Mouse (Mus musculus) ovary, adult 10 weeks (tissue): ENCODE results near the gene Ppfia2. TPM values are rescaled to one million over a fixed set of nuclear protein-coding genes. Genes with fewer than 3 reads are reported as not detected.

Experiments
- polyA plus RNA-seq: library from polyadenylated mRNA; stranded (reverse); fragments of 350-450 nt; fragmentation: Illumina TruSeq; extraction: RNeasy Lipid Tissue Mini Kit (QIAGEN cat#74804); gene quantifications from one replicate; pipeline ENCODE4 v1.2.3, GENCODE M21; 2014

Gene Ppfia2
- polyA plus RNA-seq, result 0.34 TPM

GRCm38 (mm10) chr10:106469855-106470532 is at the start of gene Ppfia2:
Gene Ppfia2, plus strand, starts transcription at chr10:106470339.

